Mouse (Mus musculus) liver, embryonic 16.5 days (tissue): ENCODE measurements around the gene Slc38a4. TPM values are rescaled to one million over a fixed set of nuclear protein-coding genes. Genes with fewer than 3 reads are reported as not detected.

Experiments used
- ATAC-seq: fragments of 200-750 bp; cut with Nextera tagmentation; 2 replicates; pipeline ENCODE4 v1.8.0; 2017; ENCODE audit warnings: low read depth, mild to moderate bottlenecking, moderate number of reproducible peaks, moderate library complexity
- H3K27ac ChIP-seq: fragments of 300-500 bp; sonication (generic); 2 replicates; pipeline ENCODE4 v1.5.1; 2014; ENCODE audit warnings: mild to moderate bottlenecking, low read length
- H3K27me3 ChIP-seq: fragments of 300-500 bp; sonication (generic); 2 replicates; pipeline ENCODE4 v1.6.1; 2014; ENCODE audit warnings: low read depth, low read length, mixed read lengths; ENCODE audit not compliant: control insufficient read depth, insufficient read depth
- H3K36me3 ChIP-seq: fragments of 300-500 bp; sonication (generic); 2 replicates; pipeline ENCODE4 v1.6.1; 2014; ENCODE audit warnings: mild to moderate bottlenecking; ENCODE audit not compliant: control insufficient read depth, insufficient read depth
- H3K4me1 ChIP-seq: fragments of 300-500 bp; sonication (generic); 2 replicates; pipeline ENCODE4 v1.6.1; 2014; ENCODE audit warnings: low read depth, low read length, mixed read lengths; ENCODE audit not compliant: control insufficient read depth
- H3K4me2 ChIP-seq: fragments of 300-500 bp; sonication (generic); 2 replicates; pipeline ENCODE4 v1.6.1; 2014; ENCODE audit warnings: low read depth, low read length, mixed read lengths
- H3K4me3 ChIP-seq: fragments of 300-500 bp; sonication (generic); 2 replicates; pipeline ENCODE4 v1.5.1; 2014; ENCODE audit warnings: low read depth, mild to moderate bottlenecking, low read length
- H3K9ac ChIP-seq: fragments of 300-500 bp; sonication (generic); 2 replicates; pipeline ENCODE4 v1.6.1; 2014; ENCODE audit warnings: low read depth, low read length
- H3K9me3 ChIP-seq: fragments of 300-500 bp; sonication (generic); replicated peaks from 2 replicates; pipeline ENCODE4 v1.6.1; 2016; ENCODE audit warnings: low read length; ENCODE audit not compliant: control insufficient read depth
- WGBS: fragments of 180-500 bp; shearing (Covaris S2); extraction: QIAGEN DNeasy Blood & Tissue Kit; methylation state at CpG from one replicate; pipeline ENCODE4 v1.1.7; 2014; ENCODE audit not compliant: insufficient replicate concordance; 5-methylcytosine and 5-hydroxymethylcytosine counted together
- polyA plus RNA-seq: library from polyadenylated mRNA; unstranded; fragments of >200 nt; fragmentation: Nextera tagmentation; extraction: Ambion mirVana; gene quantifications from 2 replicates; pipeline ENCODE4 v1.2.1, GENCODE M21; 2015

Gene Slc38a4
- polyA plus RNA-seq, 1 experiment from 2014 or later = 83.8 TPM

GRCm38 (mm10) chr15:97017195-97017594, 38.6 kb downstream of the Slc38a4 start:
- Histone ChIP-seq H3K27ac (no peak overlapping the region), H3K9me3 (no peaks in the 10 kb centered on the region), H3K9ac (no peak overlapping the region), H3K27me3 (no peaks in the 10 kb centered on the region), H3K36me3 (0 out of 2 replicates have a peak, but pooled peaks cover 3% of the 10 kb centered on the region), H3K4me3 (no peak overlapping the region), H3K4me1 (no peaks in the 10 kb centered on the region), H3K4me2 (no peak overlapping the region)
- ATAC-seq = no peak
- WGBS = 68% methylated on average over 9 of the region's 9 CpGs

- Histone ChIP-seq H3K27me3 (no peaks in the 10 kb centered on the region), H3K36me3 (peaks cover 3% of the 10 kb centered on the region; the same call in 1 of the 2 replicates), H3K4me3 (no peak overlapping the region), H3K4me2 (no peak overlapping the region), H3K9me3 (no peaks in the 10 kb centered on the region), H3K27ac (no peak overlapping the region), H3K9ac (no peak overlapping the region), H3K4me1 (no peaks in the 10 kb centered on the region; the same call in 1 of the 2 replicates)
- WGBS = 77% methylated on average over 12 of the region's 12 CpGs
- no peak for ATAC-seq
Measured at GRCm38 (mm10) chr15:97015036-97015596, 40.6 kb downstream of the Slc38a4 start.

GRCm38 (mm10) chr15:97011599-97012372, 44.0 kb downstream of the Slc38a4 start:
- H3K4me1 ChIP-seq = no peaks in the 10 kb centered on the region; the same call in 1 of the 2 replicates
- no peak overlapping the region for H3K4me3 ChIP-seq
- no peaks in the 10 kb centered on the region for H3K27me3 ChIP-seq
- no peak overlapping the region for H3K4me2 ChIP-seq
- no peaks in the 10 kb centered on the region for H3K9me3 ChIP-seq
- no peak overlapping the region for H3K27ac ChIP-seq
- H3K36me3 ChIP-seq = peaks cover 3% of the 10 kb centered on the region; the same call in 1 of the 2 replicates
- peak; percentile 48 for ATAC-seq
- H3K9ac ChIP-seq = no peak overlapping the region
- WGBS = 55% methylated on average over 14 of the region's 14 CpGs

- Histone ChIP-seq H3K9me3 (no peaks in the 10 kb centered on the region), H3K4me3 (no peak overlapping the region), H3K4me2 (no peak overlapping the region), H3K36me3 (no peaks in the 10 kb centered on the region; the same call in 1 of the 2 replicates), H3K9ac (no peak overlapping the region), H3K27ac (no peak overlapping the region), H3K4me1 (peaks cover 3% of the 10 kb centered on the region), H3K27me3 (no peaks in the 10 kb centered on the region)
- ATAC-seq = no peak
- WGBS = 66% methylated on average over 3 of the region's 3 CpGs
Measured at GRCm38 (mm10) chr15:97009271-97009670, 46.5 kb downstream of the Slc38a4 start.

- Histone ChIP-seq H3K36me3 (no peaks in the 10 kb centered on the region; the same call in 1 of the 2 replicates), H3K4me2 (no peak overlapping the region), H3K9ac (no peak overlapping the region), H3K4me1 (peaks cover 9% of the 10 kb centered on the region), H3K27ac (peak overlapping the region; percentile 69; the same call in 1 of the 2 replicates), H3K4me3 (no peak overlapping the region), H3K9me3 (no peaks in the 10 kb centered on the region), H3K27me3 (no peaks in the 10 kb centered on the region)
- WGBS = 44% methylated on average over 15 of the region's 15 CpGs
- no peak for ATAC-seq
Measured at GRCm38 (mm10) chr15:97005631-97006234, 50.0 kb downstream of the Slc38a4 start.

- no peaks in the 10 kb centered on the region for H3K27me3 ChIP-seq
- no peak overlapping the region for H3K4me2 ChIP-seq
- ATAC-seq = no peak
- H3K4me1 ChIP-seq = peaks cover 14% of the 10 kb centered on the region
- H3K36me3 ChIP-seq = no peaks in the 10 kb centered on the region
- no peak overlapping the region for H3K9ac ChIP-seq
- no peak overlapping the region for H3K4me3 ChIP-seq
- 71% methylated on average over 7 of the region's 7 CpGs for WGBS
- H3K27ac ChIP-seq = no peak overlapping the region
- no peaks in the 10 kb centered on the region for H3K9me3 ChIP-seq
Measured at GRCm38 (mm10) chr15:97004525-97004867, 51.3 kb downstream of the Slc38a4 start.

GRCm38 (mm10) chr15:97003851-97004524, 51.8 kb downstream of the Slc38a4 start:
- H3K9ac ChIP-seq = no peak overlapping the region
- no peaks in the 10 kb centered on the region for H3K27me3 ChIP-seq
- no peaks in the 10 kb centered on the region for H3K9me3 ChIP-seq
- H3K27ac ChIP-seq = no peak overlapping the region
- H3K4me3 ChIP-seq = no peak overlapping the region
- peaks cover 14% of the 10 kb centered on the region for H3K4me1 ChIP-seq
- WGBS = 55% methylated on average over 10 of the region's 10 CpGs
- H3K4me2 ChIP-seq = no peak overlapping the region
- ATAC-seq = peak; percentile 48
- no peaks in the 10 kb centered on the region for H3K36me3 ChIP-seq

- Histone ChIP-seq H3K27ac (no peak overlapping the region), H3K4me1 (peaks cover 14% of the 10 kb centered on the region), H3K9me3 (no peaks in the 10 kb centered on the region), H3K27me3 (no peaks in the 10 kb centered on the region), H3K9ac (no peak overlapping the region), H3K4me3 (no peak overlapping the region), H3K4me2 (no peak overlapping the region), H3K36me3 (no peaks in the 10 kb centered on the region)
- 70% methylated on average over 6 of the region's 6 CpGs for WGBS
- no peak for ATAC-seq
Measured at GRCm38 (mm10) chr15:97003186-97003585, 52.6 kb downstream of the Slc38a4 start.
